Mouse (Mus musculus): ENCODE data around the gene Cib3. TPM values are rescaled to one million over a fixed set of nuclear protein-coding genes. Genes with fewer than 3 reads are reported as not detected.

Cib3 gene
- polyA plus RNA-seq, 1 experiment from 2014 or later, result not detected

DNA sequence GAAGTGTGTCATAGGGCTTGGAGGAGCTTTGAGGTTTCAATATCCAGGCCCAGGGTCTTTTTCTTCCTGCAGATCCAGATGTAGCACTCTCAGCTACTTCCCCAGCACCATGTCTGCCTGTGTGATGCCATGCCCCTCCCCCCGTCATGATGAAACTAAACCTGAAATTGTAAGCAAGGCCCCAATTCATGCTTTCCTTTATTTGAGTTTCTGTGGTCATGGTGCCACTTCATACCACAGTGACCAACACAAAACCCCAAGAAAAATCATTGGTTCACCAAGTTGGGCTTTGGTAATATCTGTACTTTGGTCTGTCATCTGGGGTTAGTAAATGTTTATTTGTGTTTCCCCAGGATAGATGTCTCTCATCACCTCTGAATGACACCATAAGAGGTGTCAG, 4.1 kb downstream of the Cib3 start:
- WGBS, result 86% methylated on average over 1 of the region's 1 CpGs
- Histone ChIP-seq H3K4me3 (replicated peaks) (no peak overlapping the region), H3K27me3 (replicated peaks) (no peaks in the 10 kb centered on the region), H3K9ac (replicated peaks) (no peak overlapping the region), H3K4me1 (no peaks in the 10 kb centered on the region), H3K4me2 (no peak overlapping the region), H3K36me3 (no peaks in the 10 kb centered on the region), H3K9me3 (replicated peaks) (peaks cover 5% of the 10 kb centered on the region; the same call in 1 of the 2 replicates), H3K27ac (replicated peaks) (no peak overlapping the region)
- no peak for ATAC-seq (ENCODE audit: low FRiP score)

- H3K36me3 ChIP-seq, result no peaks in the 10 kb centered on the region
- no peak overlapping the region for H3K4me2 ChIP-seq
- H3K4me1 ChIP-seq, result no peaks in the 10 kb centered on the region
- 64% methylated on average over 8 of the region's 8 CpGs for WGBS
- H3K9me3 ChIP-seq (replicated peaks), result peaks cover 16% of the 10 kb centered on the region
- H3K4me3 ChIP-seq (replicated peaks), result no peak overlapping the region
- H3K27ac ChIP-seq (replicated peaks), result no peak overlapping the region
- H3K27me3 ChIP-seq (replicated peaks), result no peaks in the 10 kb centered on the region
- no peak for ATAC-seq (ENCODE audit: low FRiP score)
- no peak overlapping the region for H3K9ac ChIP-seq (replicated peaks)
These were observed 14.6 kb downstream of the Cib3 start for GRCm38 (mm10) chr8:72197997-72198396.

DNA sequence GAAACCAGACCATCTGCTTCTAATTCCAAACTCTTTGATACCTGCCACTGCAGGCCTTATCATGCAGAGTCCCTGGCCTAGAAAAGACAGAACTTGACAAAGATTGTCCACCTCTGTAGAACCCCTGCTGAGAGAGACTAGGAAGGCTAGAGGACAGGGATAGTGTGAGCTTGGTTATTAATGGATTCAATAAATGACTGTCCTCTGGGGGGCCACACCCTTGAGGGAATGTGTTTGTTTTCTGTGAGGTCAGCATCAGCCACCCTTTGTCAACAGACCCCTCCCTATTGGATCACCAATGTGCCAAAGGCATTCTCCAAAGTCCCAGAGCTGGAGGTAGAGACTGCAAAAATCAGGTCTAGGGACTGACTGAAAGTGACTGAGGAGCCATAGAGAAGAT, 20.6 kb downstream of the Cib3 start:
- no peak overlapping the region for H3K4me2 ChIP-seq
- no peaks in the 10 kb centered on the region for H3K9me3 ChIP-seq (replicated peaks)
- no peaks in the 10 kb centered on the region for H3K27me3 ChIP-seq (replicated peaks)
- ATAC-seq (ENCODE audit: low FRiP score), result no peak
- no peaks in the 10 kb centered on the region for H3K4me1 ChIP-seq
- H3K9ac ChIP-seq (replicated peaks), result no peak overlapping the region
- H3K36me3 ChIP-seq, result no peaks in the 10 kb centered on the region
- no peak overlapping the region for H3K4me3 ChIP-seq (replicated peaks)
- no peak overlapping the region for H3K27ac ChIP-seq (replicated peaks)

DNA sequence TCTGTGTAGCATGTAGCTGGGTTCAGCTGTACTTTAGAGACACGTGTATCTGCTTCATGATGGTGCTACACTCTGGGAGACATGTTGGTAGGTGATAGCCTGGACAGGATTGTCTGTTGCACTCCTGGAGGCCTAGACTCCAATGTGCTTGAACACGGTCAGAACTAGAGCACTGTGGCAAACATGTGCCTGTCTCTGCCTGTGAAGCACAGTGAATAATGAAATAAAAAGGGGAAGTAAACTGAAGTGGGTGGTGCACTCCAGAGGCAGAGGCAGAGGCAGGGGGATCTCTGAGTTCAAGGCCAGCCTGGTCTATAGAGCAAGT, 22.5 kb downstream of the Cib3 start:
- Histone ChIP-seq H3K27me3 (replicated peaks) (no peaks in the 10 kb centered on the region), H3K27ac (replicated peaks) (no peak overlapping the region), H3K4me3 (replicated peaks) (no peak overlapping the region), H3K36me3 (no peaks in the 10 kb centered on the region), H3K9me3 (replicated peaks) (no peaks in the 10 kb centered on the region), H3K4me2 (no peak overlapping the region), H3K4me1 (no peaks in the 10 kb centered on the region), H3K9ac (replicated peaks) (no peak overlapping the region)
- 80% methylated on average over 2 of the region's 2 CpGs for WGBS
- ATAC-seq (ENCODE audit: low FRiP score), result no peak

DNA sequence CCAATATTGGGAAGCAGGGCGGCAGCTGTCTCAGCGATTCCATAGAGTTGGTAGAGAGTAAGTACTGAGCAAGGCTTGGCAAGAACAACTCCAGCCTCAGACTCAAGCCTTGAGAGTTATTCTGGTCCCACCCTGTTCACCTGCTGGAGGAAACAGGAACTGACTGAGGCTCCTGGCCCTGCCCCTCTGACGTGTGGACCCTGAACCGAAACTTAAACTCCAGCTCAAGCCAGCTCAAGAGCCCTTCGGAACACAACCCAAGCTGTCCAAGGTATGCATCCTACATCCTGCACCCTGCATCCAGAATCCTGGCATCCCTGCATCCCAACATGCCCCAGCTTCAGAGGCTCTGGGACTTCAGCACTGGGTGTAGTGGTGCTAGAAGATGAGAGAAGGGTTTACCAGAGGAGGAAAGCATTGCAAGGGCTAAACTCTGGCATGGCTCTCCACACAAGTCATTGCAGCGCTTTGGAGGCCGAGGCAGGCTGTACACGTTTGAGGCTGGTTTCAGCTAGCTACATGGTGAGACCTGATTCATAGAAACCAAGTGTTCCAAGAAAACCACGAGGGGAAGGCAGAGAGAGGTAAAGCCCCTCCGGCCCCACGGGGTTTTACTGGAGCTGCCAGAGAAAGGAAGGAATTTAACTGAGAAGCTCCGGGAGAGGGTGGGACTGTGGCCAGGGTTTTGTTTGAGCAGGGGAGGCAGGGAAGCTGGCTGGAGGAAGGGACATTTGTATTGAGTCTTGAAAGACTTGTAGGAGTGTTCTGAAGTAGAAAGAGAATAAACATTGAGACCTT, 23.0 kb downstream of the Cib3 start, which contains the start of gene Hsh2d:
TSS of gene Hsh2d (plus strand) at position 222 of the 798 bp plus-strand sequence.
- H3K27ac ChIP-seq (replicated peaks), result no peak within 1 kb of the TSS
- no peaks in the 10 kb centered on the region for H3K27me3 ChIP-seq (replicated peaks)
- H3K9me3 ChIP-seq (replicated peaks), result no peaks in the 10 kb centered on the region
- 72% methylated on average over 12 of the region's 12 CpGs for WGBS
- no peak within 1 kb of the TSS for H3K4me3 ChIP-seq (replicated peaks)
- H3K4me2 ChIP-seq, result no peak within 1 kb of the TSS
- no peak within 1 kb of the TSS for H3K9ac ChIP-seq (replicated peaks)
- no peaks in the 10 kb centered on the region for H3K36me3 ChIP-seq
- H3K4me1 ChIP-seq, result no peaks in the 10 kb centered on the region
- ATAC-seq (ENCODE audit: low FRiP score), result no peak

DNA sequence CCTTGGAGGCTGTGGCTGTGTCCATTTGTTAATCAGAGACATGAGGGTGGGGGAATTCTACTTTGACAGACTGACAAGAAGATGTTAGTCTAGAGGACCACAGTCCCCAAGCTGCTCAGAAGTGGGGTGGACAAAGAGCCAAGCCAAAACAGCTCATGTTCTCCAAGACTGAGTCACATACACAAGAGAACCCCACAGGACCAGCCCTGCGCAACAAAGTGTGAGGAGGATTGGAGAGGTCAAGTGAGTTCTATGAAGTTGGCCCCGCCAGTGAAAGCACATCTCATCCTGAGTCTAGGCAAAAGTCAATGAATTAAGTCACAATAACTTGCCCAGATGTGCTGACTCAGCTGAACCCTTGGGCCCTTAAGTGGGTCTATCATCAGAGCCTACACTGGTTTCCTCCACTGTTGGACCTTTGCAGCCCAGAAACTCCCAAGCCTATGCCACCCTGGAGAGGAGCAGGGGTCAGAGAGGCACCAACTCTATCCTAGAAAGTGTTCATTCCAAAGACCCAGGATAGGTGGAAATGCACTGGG, 24.8 kb downstream of the Cib3 start:
- ATAC-seq (ENCODE audit: low FRiP score), result no peak

DNA sequence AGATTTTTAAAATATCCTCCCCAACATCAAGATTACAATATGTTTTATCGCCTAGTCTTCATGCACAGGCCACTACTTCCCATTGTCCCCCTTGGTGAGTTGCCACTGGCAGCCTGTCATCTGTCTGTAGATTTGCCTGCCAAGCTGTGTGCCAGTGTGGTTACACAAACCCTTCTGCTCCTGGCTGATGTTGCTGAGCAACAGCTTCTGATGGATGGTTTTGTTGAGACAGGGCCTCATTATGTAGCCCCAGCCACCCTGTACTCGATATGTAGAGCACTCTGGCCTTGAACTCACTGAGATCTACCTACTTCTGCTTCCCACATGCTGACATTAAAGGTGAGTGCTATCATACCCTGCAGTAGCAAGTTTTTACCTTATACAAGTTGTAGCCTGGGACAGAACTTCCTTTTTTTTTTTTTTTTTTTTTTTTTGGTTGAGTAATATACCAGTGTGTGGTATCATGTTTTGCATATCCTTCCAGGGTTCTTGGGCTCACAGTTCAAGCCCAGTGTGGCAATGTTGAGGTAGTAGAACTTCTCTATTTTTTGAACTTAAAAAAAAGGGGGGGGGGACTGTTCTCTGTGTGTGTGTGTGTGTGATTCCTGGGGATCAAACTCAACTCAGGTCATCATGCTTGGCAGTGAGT, 29.0 kb downstream of the Cib3 start:
- H3K9me3 ChIP-seq (replicated peaks), result no peaks in the 10 kb centered on the region
- no peak for ATAC-seq (ENCODE audit: low FRiP score)
- peaks cover 31% of the 10 kb centered on the region for H3K36me3 ChIP-seq
- no peak overlapping the region for H3K9ac ChIP-seq (replicated peaks)
- no peak overlapping the region for H3K4me3 ChIP-seq (replicated peaks)
- H3K4me1 ChIP-seq, result no peaks in the 10 kb centered on the region
- H3K4me2 ChIP-seq, result no peak overlapping the region
- H3K27me3 ChIP-seq (replicated peaks), result no peaks in the 10 kb centered on the region
- no peak overlapping the region for H3K27ac ChIP-seq (replicated peaks)
- 63% methylated on average over 2 of the region's 2 CpGs for WGBS

More for the DNA sequence above, 24.8 kb downstream of the Cib3 start:
- no peak overlapping the region for H3K27ac ChIP-seq (replicated peaks)
- H3K27me3 ChIP-seq (replicated peaks), result no peaks in the 10 kb centered on the region
- no peak overlapping the region for H3K4me3 ChIP-seq (replicated peaks)
- no peak overlapping the region for H3K4me2 ChIP-seq
- H3K9me3 ChIP-seq (replicated peaks), result no peaks in the 10 kb centered on the region
- no peak overlapping the region for H3K9ac ChIP-seq (replicated peaks)
- WGBS, result 82% methylated on average over 2 of the region's 2 CpGs
- H3K36me3 ChIP-seq, result no peaks in the 10 kb centered on the region
- H3K4me1 ChIP-seq, result no peaks in the 10 kb centered on the region

DNA sequence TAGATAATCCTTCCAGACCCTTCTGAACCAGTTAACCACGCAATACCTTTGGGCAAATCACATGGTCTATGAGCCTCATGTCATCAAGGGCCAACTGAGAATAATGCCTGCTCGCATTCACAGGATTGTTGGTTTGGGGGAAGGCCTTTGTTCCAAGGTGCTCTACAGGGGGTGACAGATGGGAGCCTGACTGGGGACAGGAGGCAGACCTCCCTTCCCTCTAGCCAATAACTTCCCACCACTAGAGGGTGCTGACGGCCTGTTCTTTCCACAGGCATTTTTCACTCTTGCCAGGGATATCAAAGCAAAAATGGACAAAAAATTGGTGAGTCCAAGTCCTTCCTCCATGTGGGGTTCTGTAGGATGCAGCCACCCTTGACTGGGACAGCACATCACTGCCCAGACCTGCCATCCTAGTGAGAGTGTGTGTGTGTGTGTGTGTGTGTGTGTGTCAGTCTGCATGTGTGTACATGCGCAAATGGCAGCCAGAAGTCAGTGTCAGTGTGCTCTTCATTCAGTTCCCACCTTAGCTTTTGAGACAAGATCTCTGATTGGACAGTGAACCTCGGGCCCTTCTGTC, 35.2 kb downstream of the Cib3 start:
- peak; percentile 18; the same call in 1 of the 2 replicates for ATAC-seq (ENCODE audit: low FRiP score)
- H3K9me3 ChIP-seq (replicated peaks), result no peaks in the 10 kb centered on the region
- no peaks in the 10 kb centered on the region for H3K27me3 ChIP-seq (replicated peaks)
- WGBS, result 57% methylated on average over 5 of the region's 5 CpGs
- no peak overlapping the region for H3K9ac ChIP-seq (replicated peaks)
- no peaks in the 10 kb centered on the region for H3K4me1 ChIP-seq
- no peak overlapping the region for H3K4me3 ChIP-seq (replicated peaks)
- H3K27ac ChIP-seq (replicated peaks), result no peak overlapping the region
- H3K4me2 ChIP-seq, result no peak overlapping the region
- H3K36me3 ChIP-seq, result peaks cover 92% of the 10 kb centered on the region

GRCm38 (mm10) chr8:72169681-72170249, 42.9 kb downstream of the Cib3 start:
- Histone ChIP-seq H3K4me2 (no peak overlapping the region), H3K4me3 (replicated peaks) (no peak overlapping the region), H3K27ac (replicated peaks) (no peak overlapping the region), H3K9me3 (replicated peaks) (no peaks in the 10 kb centered on the region), H3K36me3 (peaks cover 66% of the 10 kb centered on the region), H3K4me1 (no peaks in the 10 kb centered on the region), H3K27me3 (replicated peaks) (no peaks in the 10 kb centered on the region), H3K9ac (replicated peaks) (no peak overlapping the region)
- no peak for ATAC-seq (ENCODE audit: low FRiP score)
- 82% methylated on average over 3 of the region's 3 CpGs for WGBS

DNA sequence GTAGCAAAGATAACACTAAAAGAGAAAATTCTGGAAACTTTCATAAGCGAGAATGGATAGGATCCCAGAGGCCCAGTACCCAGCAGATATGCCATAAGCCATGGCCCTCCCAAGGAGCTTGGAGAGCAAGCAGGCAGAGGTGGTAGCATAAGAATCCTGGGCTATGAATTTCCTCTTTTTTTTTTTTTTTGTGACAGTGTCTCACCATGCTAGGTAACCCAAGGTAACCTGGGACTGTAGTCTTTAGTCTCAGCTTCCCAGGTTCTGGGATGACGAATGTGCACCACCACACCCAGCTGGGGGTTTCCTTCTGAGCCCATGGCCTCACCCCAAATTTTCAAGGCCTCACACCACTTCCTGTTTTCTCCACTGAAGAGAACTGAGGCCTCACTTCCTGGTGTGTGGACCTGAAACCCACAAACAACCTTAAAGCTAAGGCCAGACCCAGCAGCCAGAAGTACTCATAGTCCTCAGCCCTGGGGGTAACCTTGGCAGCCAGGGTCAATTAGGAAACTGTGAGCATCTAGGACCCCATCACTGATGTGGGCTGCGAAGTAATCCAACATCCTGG, 43.5 kb downstream of the Cib3 start:
- no peak overlapping the region for H3K27ac ChIP-seq (replicated peaks)
- no peaks in the 10 kb centered on the region for H3K27me3 ChIP-seq (replicated peaks)
- no peaks in the 10 kb centered on the region for H3K9me3 ChIP-seq (replicated peaks)
- no peaks in the 10 kb centered on the region for H3K4me1 ChIP-seq
- no peak overlapping the region for H3K4me3 ChIP-seq (replicated peaks)
- ATAC-seq (ENCODE audit: low FRiP score), result no peak
- no peak overlapping the region for H3K4me2 ChIP-seq
- peaks cover 60% of the 10 kb centered on the region for H3K36me3 ChIP-seq
- WGBS, result 92% methylated on average over 3 of the region's 3 CpGs
- H3K9ac ChIP-seq (replicated peaks), result no peak overlapping the region

DNA sequence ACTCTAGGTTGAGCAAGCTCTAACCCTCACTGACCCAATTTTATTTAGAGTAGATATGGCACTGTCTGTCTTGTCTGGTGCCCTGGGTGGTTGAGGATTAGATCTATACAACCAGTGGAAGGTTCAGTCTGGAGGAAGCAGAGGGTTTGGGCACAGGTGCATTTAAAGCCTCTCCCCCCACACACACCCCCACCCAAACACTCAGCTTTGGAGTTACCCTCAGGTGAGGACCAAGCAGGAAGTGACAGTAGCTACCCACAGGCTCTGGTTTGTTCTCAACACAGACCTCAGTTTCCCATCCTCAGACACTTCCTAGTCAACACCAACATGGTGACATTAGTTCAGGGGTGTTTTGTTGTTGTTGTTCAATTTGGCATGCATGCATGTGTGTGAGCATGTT, 49.8 kb downstream of the Cib3 start:
- Histone ChIP-seq H3K4me2 (peak overlapping the region; percentile 65), H3K4me3 (replicated peaks) (peak overlapping the region; percentile 90; the same call in 1 of the 2 replicates), H3K36me3 (no peaks in the 10 kb centered on the region), H3K27me3 (replicated peaks) (no peaks in the 10 kb centered on the region), H3K9me3 (replicated peaks) (no peaks in the 10 kb centered on the region), H3K4me1 (peaks cover 33% of the 10 kb centered on the region), H3K9ac (replicated peaks) (no peak overlapping the region), H3K27ac (replicated peaks) (no peak overlapping the region)
- ATAC-seq (ENCODE audit: low FRiP score), result no peak

All from neural tube, embryonic 15.5 days (tissue).